8 mouse cellular contexts compared by ENCODE assay signal in genomic region chr4:126149041-126149676, GRCm38 (mm10). TPM values are rescaled to one million over a fixed set of nuclear protein-coding genes. Genes with fewer than 3 reads are reported as not detected.
DNase-seq lines count a peak whose midpoint lies in the region; ATAC-seq lines count a peak whose summit lies in the region.

No protein-coding gene starts in this region.

- peak overlapping the region; percentile 95 for H3K27ac ChIP-seq in embryonic facial prominence, embryonic 10.5 days (replicated peaks)
- no peak overlapping the region for H3K27ac ChIP-seq in hindbrain, embryonic 14.5 days
- H3K27ac ChIP-seq in liver, embryonic 16.5 days (ENCODE audit: low read length) = peak overlapping the region; percentile 44
- peak overlapping the region; percentile 91 for H3K27ac ChIP-seq in stomach, embryonic 15.5 days

- no peak for ATAC-seq in hindbrain, embryonic 14.5 days (ENCODE audit: low FRiP score)
- ATAC-seq in liver, embryonic 16.5 days (ENCODE audit: low read depth) = no peak
- ATAC-seq in stomach, embryonic 15.5 days (ENCODE audit: insufficient read depth, low FRiP score, low read depth) = no peak

- H3K4me3 ChIP-seq in embryonic facial prominence, embryonic 10.5 days = peak overlapping the region; percentile 80
- peak overlapping the region; percentile 40 for H3K4me3 ChIP-seq in hindbrain, embryonic 14.5 days (replicated peaks; ENCODE audit: low read length)
- peak overlapping the region; percentile 58 for H3K4me3 ChIP-seq in liver, embryonic 16.5 days (ENCODE audit: low read depth, low read length)
- peak overlapping the region; percentile 65 for H3K4me3 ChIP-seq in stomach, embryonic 15.5 days (replicated peaks)

- peaks cover 31% of the 10 kb centered on the region for H3K36me3 ChIP-seq in embryonic facial prominence, embryonic 10.5 days (replicated peaks)
- H3K36me3 ChIP-seq in hindbrain, embryonic 14.5 days (replicated peaks; ENCODE audit: control insufficient read depth, insufficient read depth) = no peaks in the 10 kb centered on the region
- no peaks in the 10 kb centered on the region for H3K36me3 ChIP-seq in liver, embryonic 16.5 days (ENCODE audit: control insufficient read depth, insufficient read depth)
- H3K36me3 ChIP-seq in stomach, embryonic 15.5 days = no peaks in the 10 kb centered on the region; the same call in 1 of the 2 replicates

- 13% methylated on average over 42 of the region's 42 CpGs for WGBS in embryonic facial prominence, embryonic 10.5 days
- 26% methylated on average over 42 of the region's 42 CpGs for WGBS in hindbrain, embryonic 14.5 days
- WGBS in liver, embryonic 16.5 days (ENCODE audit: insufficient replicate concordance) = 41% methylated on average over 42 of the region's 42 CpGs
- WGBS in stomach, embryonic 15.5 days = 23% methylated on average over 42 of the region's 42 CpGs

- H3K9ac ChIP-seq in hindbrain, embryonic 14.5 days = peak overlapping the region; percentile 40
- peak overlapping the region; percentile 50 for H3K9ac ChIP-seq in liver, embryonic 16.5 days (ENCODE audit: low read depth, low read length)
- H3K9ac ChIP-seq in stomach, embryonic 15.5 days = peak overlapping the region; percentile 52

- H3K27me3 ChIP-seq in embryonic facial prominence, embryonic 10.5 days (replicated peaks; ENCODE audit: low read depth, poor library complexity, severe bottlenecking) = peaks cover 46% of the 10 kb centered on the region
- H3K27me3 ChIP-seq in hindbrain, embryonic 14.5 days (ENCODE audit: control insufficient read depth, insufficient read depth, low read length) = peaks cover 40% of the 10 kb centered on the region
- peaks cover 27% of the 10 kb centered on the region for H3K27me3 ChIP-seq in liver, embryonic 16.5 days (ENCODE audit: control insufficient read depth, insufficient read depth, low read depth, low read length)
- H3K27me3 ChIP-seq in stomach, embryonic 15.5 days (replicated peaks) = no peaks in the 10 kb centered on the region

- peaks cover 74% of the 10 kb centered on the region for H3K4me1 ChIP-seq in embryonic facial prominence, embryonic 10.5 days
- peaks cover 16% of the 10 kb centered on the region for H3K4me1 ChIP-seq in hindbrain, embryonic 14.5 days (replicated peaks; ENCODE audit: control insufficient read depth, insufficient read depth, low read length)
- peaks cover 19% of the 10 kb centered on the region for H3K4me1 ChIP-seq in liver, embryonic 16.5 days (ENCODE audit: control insufficient read depth, low read depth, low read length)
- H3K4me1 ChIP-seq in stomach, embryonic 15.5 days = peaks cover 32% of the 10 kb centered on the region

- H3K9me3 ChIP-seq in embryonic facial prominence, embryonic 10.5 days = no peaks in the 10 kb centered on the region
- H3K9me3 ChIP-seq in hindbrain, embryonic 14.5 days (ENCODE audit: control insufficient read depth, low read length) = no peaks in the 10 kb centered on the region
- H3K9me3 ChIP-seq in liver, embryonic 16.5 days (replicated peaks; ENCODE audit: control insufficient read depth, low read length) = no peaks in the 10 kb centered on the region
- no peaks in the 10 kb centered on the region for H3K9me3 ChIP-seq in stomach, embryonic 15.5 days

- DNase-seq in adrenal gland, adult (ENCODE audit: inconsistent age in 2 of 2, low spot score in 1 of 2) = peak; percentile 47 to 62
- no peak for DNase-seq in adrenal gland, adult 8-10 months
- peak; percentile 47 for DNase-seq in embryonic facial prominence, embryonic 10.5 days (ENCODE audit: low spot score)
- DNase-seq in hindbrain, embryonic 14.5 days (ENCODE audit: low spot score) = no peak
- DNase-seq in right cerebral cortex, postnatal 36 days (ENCODE audit: low spot score in 2 of 2) = no peak
- no peak for DNase-seq in gastrocnemius, adult 18-20 months (ENCODE audit: low spot score)

- H3K4me2 ChIP-seq in hindbrain, embryonic 14.5 days (replicated peaks) = peak overlapping the region; percentile 63
- H3K4me2 ChIP-seq in liver, embryonic 16.5 days (ENCODE audit: low read depth, low read length) = peak overlapping the region; percentile 69
- H3K4me2 ChIP-seq in stomach, embryonic 15.5 days = peak overlapping the region; percentile 73

RNA-seq across cellular contexts. Expression of gene Eva1b, which starts 1.6 kb away (rescaled TPM):
- total RNA-seq in adrenal gland, adult 8-10 months (2022) = 10 to 100 TPM; 21.1 to 32.2 (median 27.0) TPM
- polyA plus RNA-seq in embryonic facial prominence, embryonic 10.5 days (2016; fragmentation: Nextera tagmentation; extraction: Ambion mirVana) = 37.1 and 38.9 TPM in 2 replicates
- 13.5 and 19.2 TPM in 2 replicates for polyA plus RNA-seq in hindbrain, embryonic 14.5 days (2014; fragmentation: Nextera tagmentation; extraction: Ambion mirVana)
- polyA plus RNA-seq in liver, embryonic 16.5 days (2015; fragmentation: Nextera tagmentation; extraction: Ambion mirVana) = 11.6 and 13.0 TPM in 2 replicates
- polyA plus RNA-seq in stomach, embryonic 15.5 days (2015; fragmentation: Nextera tagmentation; extraction: Ambion mirVana) = 59.0 and 60.0 TPM in 2 replicates
- total RNA-seq in gastrocnemius, adult 18-20 months (2021) = 1 to 10 TPM; 2.1 to 3.3 TPM

RNA-seq across cellular contexts. Expression of gene Sh3d21, which starts 14.1 kb away (rescaled TPM):
- 1 to 10 TPM; 2.7 to 5.0 (median 4.3) TPM for total RNA-seq in adrenal gland, adult 8-10 months (2022)
- 2.0 and 3.1 TPM in 2 replicates for polyA plus RNA-seq in embryonic facial prominence, embryonic 10.5 days (2016; fragmentation: Nextera tagmentation; extraction: Ambion mirVana)
- 1.1 TPM in 2 replicates for polyA plus RNA-seq in hindbrain, embryonic 14.5 days (2014; fragmentation: Nextera tagmentation; extraction: Ambion mirVana)
- 1.1 and 1.4 TPM in 2 replicates for polyA plus RNA-seq in liver, embryonic 16.5 days (2015; fragmentation: Nextera tagmentation; extraction: Ambion mirVana)
- 7.4 and 10.3 TPM in 2 replicates for polyA plus RNA-seq in stomach, embryonic 15.5 days (2015; fragmentation: Nextera tagmentation; extraction: Ambion mirVana)
- under 1 TPM; 0.62 to 0.83 TPM for total RNA-seq in gastrocnemius, adult 18-20 months (2021)

RNA-seq across cellular contexts. Expression of gene Stk40, which starts 45.4 kb away (rescaled TPM):
- 10 to 100 TPM; 33.9 to 38.7 (median 37.6) TPM for total RNA-seq in adrenal gland, adult 8-10 months (2022)
- 43.8 and 44.5 TPM in 2 replicates for polyA plus RNA-seq in embryonic facial prominence, embryonic 10.5 days (2016; fragmentation: Nextera tagmentation; extraction: Ambion mirVana)
- polyA plus RNA-seq in hindbrain, embryonic 14.5 days (2014; fragmentation: Nextera tagmentation; extraction: Ambion mirVana) = 24.2 and 25.2 TPM in 2 replicates
- 12.7 and 12.9 TPM in 2 replicates for polyA plus RNA-seq in liver, embryonic 16.5 days (2015; fragmentation: Nextera tagmentation; extraction: Ambion mirVana)
- polyA plus RNA-seq in stomach, embryonic 15.5 days (2015; fragmentation: Nextera tagmentation; extraction: Ambion mirVana) = 28.6 and 29.1 TPM in 2 replicates
- 100 to 1,000 TPM; 113 to 127 TPM for total RNA-seq in gastrocnemius, adult 18-20 months (2021)

RNA-seq across cellular contexts. Expression of gene Lsm10, which starts 52.7 kb away (rescaled TPM):
- total RNA-seq in adrenal gland, adult 8-10 months (2022) = 10 to 100 TPM; 22.3 to 33.2 (median 30.7) TPM
- 44.9 and 48.5 TPM in 2 replicates for polyA plus RNA-seq in embryonic facial prominence, embryonic 10.5 days (2016; fragmentation: Nextera tagmentation; extraction: Ambion mirVana)
- 49.1 and 51.2 TPM in 2 replicates for polyA plus RNA-seq in hindbrain, embryonic 14.5 days (2014; fragmentation: Nextera tagmentation; extraction: Ambion mirVana)
- 23.3 and 25.3 TPM in 2 replicates for polyA plus RNA-seq in liver, embryonic 16.5 days (2015; fragmentation: Nextera tagmentation; extraction: Ambion mirVana)
- 46.7 and 48.0 TPM in 2 replicates for polyA plus RNA-seq in stomach, embryonic 15.5 days (2015; fragmentation: Nextera tagmentation; extraction: Ambion mirVana)
- 10 to 100 TPM in 1 of 2 experiments, 1 to 10 TPM in 1; 7.4 to 10.8 TPM for total RNA-seq in gastrocnemius, adult 18-20 months (2021)

RNA-seq across cellular contexts. Expression of gene Thrap3, which starts 53.4 kb away (rescaled TPM):
- 100 to 1,000 TPM; 203 to 250 (median 221) TPM for total RNA-seq in adrenal gland, adult 8-10 months (2022)
- 262 and 263 TPM in 2 replicates for polyA plus RNA-seq in embryonic facial prominence, embryonic 10.5 days (2016; fragmentation: Nextera tagmentation; extraction: Ambion mirVana)
- polyA plus RNA-seq in hindbrain, embryonic 14.5 days (2014; fragmentation: Nextera tagmentation; extraction: Ambion mirVana) = 127 and 139 TPM in 2 replicates
- 78.1 and 78.4 TPM in 2 replicates for polyA plus RNA-seq in liver, embryonic 16.5 days (2015; fragmentation: Nextera tagmentation; extraction: Ambion mirVana)
- polyA plus RNA-seq in stomach, embryonic 15.5 days (2015; fragmentation: Nextera tagmentation; extraction: Ambion mirVana) = 182 and 203 TPM in 2 replicates
- 100 to 1,000 TPM in 1 of 2 experiments, 10 to 100 TPM in 1; 94.1 to 101 TPM for total RNA-seq in gastrocnemius, adult 18-20 months (2021)

Comparison
In these comparisons a context has a peak if more than half of its experiments do, and no peak if none do; other contexts are left out.
1. DNase-seq: peak in adrenal gland, adult (2 of 2) and embryonic facial prominence, embryonic 10.5 days (single experiment); none in adrenal gland, adult 8-10 months (single experiment), hindbrain, embryonic 14.5 days (single experiment), right cerebral cortex, postnatal 36 days (0 of 2) and gastrocnemius, adult 18-20 months (single experiment).
2. Peak in every context shown above with its lines, with median percentiles within 50 percentile points of each other: H3K4me3 ChIP-seq, H3K4me2 ChIP-seq and H3K9ac ChIP-seq.